Mouse (Mus musculus) CD4-positive, CD25-positive, alpha-beta regulatory T cell, adult 4 months (primary cell): ENCODE data around the gene Preb. TPM values are rescaled to one million over a fixed set of nuclear protein-coding genes. Genes with fewer than 3 reads are reported as not detected.

Experiments
- ATAC-seq: one replicate; pipeline ENCODE4 v1.8.0; 2017
- polyA plus RNA-seq, 2 experiments: library from polyadenylated mRNA; unstranded; fragments of 100-300 nt; shearing (Covaris generic); gene quantifications; one replicate each; pipeline ENCODE4 v1.2.1; 2017

The Preb gene
- polyA plus RNA-seq: 100 to 1,000 TPM in 1 of 2 experiments, 10 to 100 TPM in 1; 83.6 to 112 TPM

DNA sequence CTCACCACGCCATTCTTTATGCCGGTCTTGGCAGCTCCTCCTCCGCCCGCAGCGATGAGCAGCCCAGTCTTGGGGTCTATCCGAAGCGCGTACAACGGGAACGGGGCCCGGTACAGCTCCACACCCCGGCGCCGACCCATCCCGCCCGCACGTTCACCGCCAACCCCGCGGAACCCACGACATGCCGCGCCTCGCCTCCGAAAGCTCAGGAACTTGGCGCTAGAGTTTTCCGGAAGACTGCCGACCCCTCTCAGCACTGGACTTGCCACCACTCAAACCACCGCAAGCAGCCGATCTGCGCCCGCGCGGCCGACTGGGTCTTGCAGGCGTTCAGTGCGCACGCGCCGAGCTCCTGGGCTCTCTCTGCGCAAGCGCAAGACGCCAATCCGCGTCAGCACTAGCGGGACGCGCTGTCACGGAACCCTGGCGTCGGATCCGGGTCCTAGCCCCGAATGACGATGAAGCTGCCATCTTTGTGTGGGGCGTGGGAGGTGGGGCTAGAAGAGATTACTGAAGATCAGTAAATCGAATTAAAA lies at the start of gene Preb:
Preb (minus strand) TSS at position 396 of the 536 bp plus-strand sequence.
- ATAC-seq: peak; percentile 91

DNA sequence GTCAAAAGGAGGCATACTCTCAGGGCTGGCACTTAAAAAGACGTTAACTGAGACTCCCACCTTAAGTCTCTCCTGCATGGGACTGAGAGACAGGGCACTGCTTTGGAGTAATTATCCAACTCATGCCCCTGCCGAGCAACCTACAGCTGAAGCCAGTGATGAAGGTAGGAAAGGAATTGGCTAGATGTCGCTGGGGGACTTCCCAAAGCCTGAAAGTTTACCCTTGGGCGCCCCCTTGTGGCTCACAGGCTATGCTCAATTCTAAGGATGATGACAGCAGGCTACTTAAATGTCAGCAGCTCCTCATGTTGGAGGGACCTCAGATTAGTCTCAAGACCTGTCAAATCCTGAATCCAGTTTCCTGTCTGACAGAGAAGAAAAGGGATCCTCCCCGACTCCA lies 44.0 kb upstream of the Preb start:
- ATAC-seq: peak; percentile 97

DNA sequence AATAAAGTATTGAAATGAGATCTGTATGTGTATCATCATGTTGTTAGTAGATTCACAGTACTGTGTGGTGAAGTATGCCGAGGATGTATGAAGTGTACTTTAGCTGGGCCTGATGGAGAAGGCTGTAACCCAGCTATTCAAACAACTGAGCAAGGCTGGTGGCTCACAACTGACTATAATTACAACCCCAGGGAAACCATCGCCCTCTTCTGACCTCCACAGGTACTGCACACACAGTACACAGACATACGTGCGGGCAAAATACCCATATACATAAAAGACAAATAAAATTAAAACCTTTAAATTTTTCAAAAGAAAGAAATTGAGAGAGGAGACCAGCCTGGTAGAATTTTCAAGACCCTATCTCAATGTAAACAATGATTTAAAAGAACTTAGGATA lies 41.4 kb upstream of the Preb start:
- no peak for ATAC-seq

DNA sequence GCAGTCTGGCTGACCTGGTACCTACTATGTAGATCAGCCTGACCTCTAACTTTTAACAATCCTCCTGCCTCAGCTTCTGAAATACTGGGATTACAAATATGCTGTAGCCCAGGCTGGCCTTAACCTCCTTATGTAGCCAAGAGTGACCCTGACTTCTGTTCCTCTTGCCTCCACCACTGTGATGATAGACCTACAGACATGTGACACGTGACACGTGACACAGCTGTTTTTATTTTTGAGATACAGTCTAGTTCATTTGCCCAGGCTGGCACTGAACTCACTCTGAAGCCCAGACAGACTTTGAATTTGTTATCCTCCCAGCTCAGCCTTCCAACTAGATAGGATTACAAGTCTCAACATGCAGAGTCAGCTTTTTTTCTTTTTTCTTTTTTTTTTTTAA lies 40.8 kb upstream of the Preb start:
- no peak for ATAC-seq

- ATAC-seq: no peak
These were observed 40.0 kb upstream of the Preb start for GRCm38 (mm10) chr5:31000122-31000521.

GRCm38 (mm10) chr5:30999324-30999723 lies 39.2 kb upstream of the Preb start:
- ATAC-seq: no peak

DNA sequence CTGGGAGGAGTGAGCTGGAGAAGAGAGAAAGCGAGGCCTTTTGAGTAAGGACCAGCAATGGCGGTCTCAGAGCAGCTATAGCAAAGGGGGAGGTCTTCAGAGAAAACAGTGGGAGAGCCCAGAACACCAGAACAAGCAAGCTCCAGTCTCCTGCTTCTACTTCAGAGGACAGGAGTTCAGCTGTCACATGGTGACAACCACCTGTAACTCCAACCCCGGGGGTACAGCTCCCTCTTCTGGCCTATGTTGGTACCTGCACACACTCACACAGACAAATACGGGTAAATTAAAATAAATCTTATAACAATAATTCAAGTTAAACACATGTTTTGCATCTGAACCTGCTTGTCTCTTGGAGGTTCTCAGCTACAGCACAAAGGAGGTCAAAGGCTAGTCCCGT lies 38.1 kb upstream of the Preb start:
- ATAC-seq: peak; percentile 83

- ATAC-seq: no peak
These were observed 34.9 kb upstream of the Preb start for GRCm38 (mm10) chr5:30994910-30995635.

DNA sequence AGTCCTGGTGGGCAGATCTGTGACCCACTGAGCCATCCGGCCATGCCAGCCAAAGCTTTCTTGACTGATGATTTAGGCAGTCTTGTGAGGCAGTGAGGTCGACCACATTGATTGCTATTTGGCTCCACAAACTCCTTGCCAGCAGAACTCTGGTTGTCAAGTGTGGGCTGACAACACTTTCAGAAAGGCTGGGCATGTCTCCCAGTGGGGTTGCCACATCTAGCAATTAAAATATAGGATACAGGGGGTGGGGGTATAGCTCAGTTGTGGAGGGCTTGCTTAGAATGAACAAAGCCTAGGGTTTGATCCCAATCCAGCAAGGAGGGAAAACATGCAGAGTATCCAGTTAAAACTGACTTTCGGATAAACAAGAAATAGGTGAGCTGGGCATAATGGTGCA lies 33.9 kb upstream of the Preb start:
- ATAC-seq: no peak

- ATAC-seq: no peak
These were observed 33.0 kb upstream of the Preb start for GRCm38 (mm10) chr5:30992980-30993676.

- no peak for ATAC-seq
These were observed 22.2 kb upstream of the Preb start for GRCm38 (mm10) chr5:30982357-30982756.

- ATAC-seq: no peak
These were observed 14.9 kb upstream of the Preb start for GRCm38 (mm10) chr5:30974870-30975656.

- ATAC-seq: no peak
These were observed 9.3 kb upstream of the Preb start for GRCm38 (mm10) chr5:30969440-30969839.

- no peak for ATAC-seq
These were observed 8.3 kb upstream of the Preb start, which contains the start of gene Tcf23 for GRCm38 (mm10) chr5:30968416-30968815. Gene Tcf23 (plus strand): TSS chr5:30968662.

DNA sequence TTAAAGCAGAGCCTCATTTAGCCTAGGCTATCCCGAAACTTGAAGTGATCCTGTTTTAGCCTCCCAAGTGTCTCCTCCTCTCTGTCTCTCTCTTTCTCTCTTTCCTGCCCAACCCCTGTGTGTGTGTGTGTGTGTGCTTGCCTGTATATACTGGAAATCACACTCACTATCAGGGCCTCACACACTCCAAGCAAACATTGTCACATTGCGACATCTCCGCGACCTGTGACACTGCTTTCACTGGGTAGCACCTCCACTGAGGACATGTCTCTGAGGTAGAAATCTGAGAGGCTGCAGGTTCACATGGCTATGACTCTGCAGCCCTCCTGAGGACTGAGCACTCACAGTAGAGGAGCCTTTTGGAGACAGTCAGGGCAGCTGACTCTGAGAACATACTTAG lies 6.0 kb upstream of the Preb start:
- no peak for ATAC-seq

- no peak for ATAC-seq
These were observed 3.8 kb upstream of the Preb start for GRCm38 (mm10) chr5:30963916-30964315.

GRCm38 (mm10) chr5:30961545-30962505 lies 1.7 kb upstream of the Preb start:
- peak; percentile 55 for ATAC-seq

GRCm38 (mm10) chr5:30960814-30961213 lies 653 bp upstream of the Preb start:
- no peak for ATAC-seq

- no peak for ATAC-seq
These were observed 835 bp downstream of the Preb start for GRCm38 (mm10) chr5:30959198-30959854.

GRCm38 (mm10) chr5:30957891-30958290 lies 2.3 kb downstream of the Preb start:
- no peak for ATAC-seq

- ATAC-seq: no peak
These were observed 4.4 kb downstream of the Preb start for GRCm38 (mm10) chr5:30955751-30956150.
